Mouse (Mus musculus) forelimb bud, embryonic 11.5 days (tissue): ENCODE measurements around the gene Lrpprc.

Experiments
- DNase-seq: peaks from one replicate; pipeline ENCODE4 v3.0.0-alpha.2; 2012; ENCODE audit warnings: low read depth, low spot score

The Lrpprc gene

GRCm38 (mm10) chr17:84714930-84715329, 75.7 kb downstream of the Lrpprc start:
- no peak for DNase-seq

GRCm38 (mm10) chr17:84713563-84714164, 76.9 kb downstream of the Lrpprc start:
- DNase-seq = no peak

- DNase-seq = no peak
Observed at GRCm38 (mm10) chr17:84709403-84709851, 81.2 kb downstream of the Lrpprc start.

DNA sequence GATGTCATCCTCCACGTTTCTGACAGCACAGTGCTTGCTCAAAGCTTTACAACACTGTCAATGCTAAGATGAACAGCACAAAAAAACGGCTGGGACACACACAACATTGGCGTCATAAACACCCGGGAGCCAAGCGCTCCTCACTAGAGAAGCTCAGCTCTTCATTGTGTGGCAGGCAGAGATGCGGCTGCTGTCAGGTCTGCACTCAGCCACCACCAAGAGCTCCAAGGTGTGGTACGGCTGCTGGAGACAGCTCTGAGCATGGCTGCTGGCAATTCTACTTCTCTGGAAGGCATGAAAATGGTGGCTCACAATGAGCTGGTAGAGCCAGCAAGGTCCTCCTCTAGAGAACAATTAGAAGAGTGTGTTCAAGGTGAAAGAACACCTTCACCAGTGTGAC, 81.8 kb downstream of the Lrpprc start:
- no peak for DNase-seq

GRCm38 (mm10) chr17:84707407-84707806, 83.2 kb downstream of the Lrpprc start:
- no peak for DNase-seq

DNA sequence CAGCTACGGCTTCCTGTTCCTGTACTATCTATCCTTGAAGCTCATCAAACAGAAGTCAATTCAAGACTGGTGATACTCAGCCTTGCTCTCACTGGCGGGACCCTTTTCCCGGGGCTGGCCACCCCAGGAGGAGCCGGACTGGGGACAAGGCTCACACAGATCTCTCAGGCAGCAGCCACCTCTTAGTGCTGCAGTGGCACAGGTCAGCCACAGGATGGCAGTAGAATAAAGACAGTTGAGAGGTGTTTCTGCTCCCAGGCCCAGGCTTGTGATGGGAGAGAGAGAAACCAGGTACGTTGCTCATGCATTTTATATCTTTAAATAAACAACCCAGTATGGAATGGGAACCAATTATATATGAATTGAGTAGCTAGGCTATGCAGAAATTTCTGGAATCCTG, 91.9 kb downstream of the Lrpprc start:
- DNase-seq = peak; percentile 65

DNA sequence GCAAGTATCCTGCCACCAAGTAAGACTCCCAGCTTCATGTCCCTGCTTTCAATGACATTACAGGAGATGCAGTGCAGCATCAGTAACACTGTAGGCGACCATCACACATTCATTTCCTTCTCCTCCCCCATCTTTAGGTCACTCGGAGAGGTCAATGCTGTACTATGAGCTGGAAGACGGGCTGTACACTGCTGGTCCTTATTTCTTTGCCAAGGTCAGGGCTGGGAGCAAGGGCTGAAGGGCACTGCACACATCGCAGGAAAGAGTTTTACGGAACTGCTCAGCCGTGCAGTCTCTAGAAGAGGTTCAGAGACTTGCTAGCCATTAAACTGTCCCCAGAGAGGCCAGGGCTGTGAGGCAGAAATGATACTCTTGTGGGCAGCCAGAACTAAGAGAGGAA, 94.1 kb downstream of the Lrpprc start:
- no peak for DNase-seq

DNA sequence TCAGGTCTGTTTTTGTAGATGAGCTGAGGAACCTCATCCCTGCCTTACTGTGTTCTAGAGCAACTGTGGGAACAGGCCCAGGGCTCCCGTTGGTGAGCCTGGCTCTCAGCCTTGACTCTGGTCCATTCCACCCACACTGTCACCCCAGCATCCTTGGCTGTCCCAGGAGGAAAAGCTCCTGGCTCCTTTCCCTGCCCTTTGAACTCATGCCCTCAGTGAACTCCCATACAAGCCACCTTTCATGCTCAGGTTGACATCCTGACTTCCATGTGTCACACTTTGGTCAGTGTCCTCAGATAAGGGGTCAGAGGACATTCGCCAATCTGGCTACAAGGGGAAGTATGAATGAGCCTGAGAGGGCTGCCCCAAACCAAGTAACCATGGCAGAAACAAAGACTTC, 96.8 kb downstream of the Lrpprc start:
- DNase-seq = no peak

- no peak for DNase-seq
Observed at GRCm38 (mm10) chr17:84690111-84690510, 100.5 kb downstream of the Lrpprc start.

GRCm38 (mm10) chr17:84689316-84689715, 101.3 kb downstream of the Lrpprc start:
- DNase-seq = no peak

- no peak for DNase-seq
Observed at GRCm38 (mm10) chr17:84688834-84689233, 101.8 kb downstream of the Lrpprc start.

DNA sequence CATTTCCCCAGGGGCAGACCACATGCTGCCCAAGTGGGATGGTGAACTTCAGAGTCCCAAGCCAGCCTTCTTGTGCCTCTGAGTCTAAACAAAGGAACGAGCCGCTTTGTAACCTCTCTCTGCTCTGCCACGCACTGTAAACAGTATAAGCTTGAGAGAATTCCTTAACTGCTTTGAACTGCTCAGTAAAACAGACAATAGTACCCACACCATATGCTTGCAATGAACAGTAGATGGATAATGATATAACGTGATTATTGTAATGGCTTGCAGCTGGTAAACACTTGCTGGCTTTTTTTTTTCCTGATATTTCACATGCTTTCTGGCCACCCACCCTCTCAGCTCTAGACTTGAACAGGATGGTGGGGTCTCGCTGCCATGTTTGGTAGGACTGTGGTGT, 102.6 kb downstream of the Lrpprc start:
- DNase-seq = no peak

DNA sequence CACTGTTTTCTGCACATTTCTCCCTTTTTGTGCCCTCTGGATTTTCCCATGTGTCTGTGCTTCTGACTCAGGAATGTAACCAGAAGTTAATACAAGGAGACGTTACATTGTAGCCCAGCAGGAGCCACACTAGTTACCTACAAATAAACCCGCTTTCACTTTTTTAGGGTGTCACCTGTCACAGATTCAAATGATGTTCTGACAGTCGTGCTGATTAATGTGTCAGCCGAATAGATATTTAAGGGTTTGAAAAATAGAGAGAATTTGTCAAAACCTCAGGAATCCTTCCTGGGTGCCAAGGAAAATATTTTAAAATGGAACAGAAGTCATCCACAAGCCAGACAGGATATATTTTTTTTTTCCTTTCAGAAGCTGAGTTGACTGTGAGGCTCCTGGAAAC, 105.3 kb downstream of the Lrpprc start:
- no peak for DNase-seq

- no peak for DNase-seq
Observed at GRCm38 (mm10) chr17:84684284-84684683, 106.3 kb downstream of the Lrpprc start.

DNA sequence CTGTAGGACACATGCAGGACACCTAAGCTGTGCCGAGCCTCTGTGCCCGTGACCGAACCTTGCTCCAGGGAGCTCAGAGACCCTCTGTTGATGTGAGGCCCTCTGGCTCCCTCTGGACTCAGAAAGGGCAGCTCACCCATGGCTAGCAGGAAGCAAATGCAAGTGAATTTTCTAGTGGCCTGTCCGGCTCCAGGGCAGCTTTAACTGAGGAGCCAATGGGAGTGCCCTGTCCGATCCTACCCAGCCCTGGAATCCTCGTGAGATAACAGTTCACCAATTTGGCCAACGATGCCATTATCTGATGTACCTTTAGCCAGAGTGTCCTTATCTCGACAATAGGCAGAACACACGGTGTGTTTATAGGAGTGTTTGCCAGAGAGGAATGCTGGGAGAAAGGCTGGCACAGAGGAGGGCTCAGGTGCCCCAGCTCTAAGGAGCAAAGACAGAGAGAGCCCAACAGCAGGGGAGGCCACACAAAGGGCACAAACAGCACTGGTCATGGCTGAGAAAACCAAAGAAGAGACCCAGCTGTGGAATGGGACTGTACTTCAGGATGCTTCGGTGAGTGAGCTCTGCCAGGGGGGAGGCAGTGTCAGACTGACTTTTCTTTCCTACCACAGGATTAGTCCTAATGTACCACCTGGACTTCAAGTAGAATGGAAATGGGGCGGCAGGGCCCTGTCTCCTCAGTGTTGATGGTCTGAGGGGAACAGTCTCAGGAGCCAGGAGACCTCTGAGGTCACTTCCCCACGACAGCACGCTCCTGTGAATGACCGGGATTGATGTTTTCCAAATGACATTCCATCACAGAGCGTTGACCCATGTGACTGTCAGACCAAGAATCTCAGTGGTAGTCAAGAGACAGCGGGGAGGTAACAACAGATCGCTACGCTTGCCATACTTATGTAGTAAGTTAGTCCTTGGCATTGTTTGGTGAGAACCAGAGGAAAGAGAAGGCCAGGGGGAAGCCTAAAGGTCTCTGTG, 107.6 kb downstream of the Lrpprc start, which contains the start of gene Abcg5:
TSS of gene Abcg5 (minus strand) at position 278 of the 984 bp plus-strand sequence.
- DNase-seq = no peak

DNA sequence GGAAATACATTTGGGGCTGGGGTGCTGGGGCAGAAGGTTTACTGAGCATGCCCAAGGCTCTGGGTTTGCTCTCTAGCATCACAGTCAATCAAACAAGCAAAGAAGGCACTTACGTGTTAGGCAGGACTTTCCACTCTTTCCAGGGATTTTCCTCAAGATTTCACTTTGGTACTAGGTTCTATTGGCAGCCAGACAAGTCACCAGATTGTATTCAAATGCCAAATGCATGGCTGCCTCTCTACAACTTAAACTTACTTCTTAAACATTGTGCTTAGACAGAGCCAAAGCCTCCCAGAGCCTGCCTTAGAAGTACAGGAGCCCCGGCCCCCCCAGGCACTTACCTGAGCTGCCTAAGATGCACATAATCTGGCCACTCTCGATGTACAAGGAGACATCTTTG, 108.9 kb downstream of the Lrpprc start:
- DNase-seq = no peak

- no peak for DNase-seq
Observed at GRCm38 (mm10) chr17:84677595-84677994, 113.0 kb downstream of the Lrpprc start.

GRCm38 (mm10) chr17:84675951-84676366, 114.6 kb downstream of the Lrpprc start, which contains the start of gene Abcg8:
TSS of gene Abcg8 (plus strand) at chr17:84676302.
- DNase-seq = peak; percentile 18

DNA sequence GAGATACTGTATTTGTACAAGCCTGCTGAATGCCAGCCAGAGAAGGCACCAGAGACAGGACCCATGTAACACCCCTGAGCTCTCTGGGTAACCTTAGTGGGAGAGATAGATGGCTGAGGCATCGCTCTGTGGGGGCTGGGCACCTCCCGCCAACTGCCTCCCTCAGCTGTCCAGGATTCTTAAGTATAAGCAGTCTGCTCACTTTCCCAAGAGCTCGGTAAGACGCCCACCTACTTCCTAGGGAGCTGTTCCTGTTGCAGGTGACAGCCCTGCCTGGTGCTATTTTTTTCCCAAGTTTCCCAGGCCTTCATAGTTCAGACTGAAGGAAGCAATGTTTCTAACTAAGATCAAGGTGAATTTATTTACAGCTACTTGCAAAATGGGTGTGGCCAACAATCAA, 115.4 kb downstream of the Lrpprc start:
- no peak for DNase-seq

GRCm38 (mm10) chr17:84674048-84674447, 116.5 kb downstream of the Lrpprc start:
- DNase-seq = no peak

DNA sequence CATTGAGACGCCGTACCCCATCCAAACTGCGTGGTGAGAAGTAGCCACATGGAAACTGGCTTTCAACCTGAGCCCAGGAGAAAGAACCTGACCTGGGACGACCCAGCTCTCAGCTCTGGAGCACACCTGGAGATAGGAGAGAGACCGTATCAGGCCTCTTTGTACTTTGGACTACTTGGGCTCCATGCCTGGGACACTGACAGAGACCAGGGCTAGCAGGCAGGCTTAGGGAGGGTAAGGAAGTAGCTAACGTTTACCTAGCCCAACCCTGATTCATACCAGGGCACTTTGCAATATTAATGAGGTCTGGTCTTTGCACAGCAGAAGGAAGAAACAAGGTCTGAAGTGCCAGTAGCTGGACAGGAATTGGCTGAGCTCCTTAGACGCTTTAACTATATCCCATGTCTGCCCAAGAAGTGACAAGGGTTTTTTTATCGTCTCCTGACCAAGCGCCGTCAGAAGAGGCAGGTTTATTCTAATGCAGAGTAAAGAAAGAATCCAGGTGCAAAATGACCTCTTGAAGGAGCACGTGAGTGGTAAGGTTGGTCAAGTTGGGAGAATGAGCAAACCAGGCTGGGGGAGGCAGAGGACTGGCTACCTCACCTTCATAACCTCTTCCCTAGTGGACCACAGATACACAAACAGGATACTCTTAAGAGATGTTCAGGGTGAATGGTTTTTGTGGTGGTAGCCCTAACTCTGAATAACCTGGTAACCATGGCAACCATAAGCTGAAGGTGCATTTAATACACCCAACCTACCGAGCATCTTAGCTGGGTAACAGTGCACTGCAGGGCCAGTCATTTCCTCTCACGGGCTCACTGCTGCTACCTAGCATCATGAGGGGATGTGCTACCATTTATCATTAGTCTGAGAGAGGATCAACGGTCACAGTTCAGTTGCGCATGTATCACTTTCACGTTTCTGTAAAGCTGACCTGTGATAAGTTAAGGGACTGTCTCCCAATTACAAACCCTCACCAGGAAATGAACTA, 117.9 kb downstream of the Lrpprc start:
- no peak for DNase-seq
